Mouse (Mus musculus): ENCODE results near the gene Ppef1.
A peak's percentile ranks its signal among the peaks of the same experiment; 100 is the strongest.
"Not testable (repeated sequence)": the region's sequence is repeated elsewhere in the genome, so short reads cannot be mapped to it uniquely, and the experiment has no call there.

The Ppef1 gene

DNA sequence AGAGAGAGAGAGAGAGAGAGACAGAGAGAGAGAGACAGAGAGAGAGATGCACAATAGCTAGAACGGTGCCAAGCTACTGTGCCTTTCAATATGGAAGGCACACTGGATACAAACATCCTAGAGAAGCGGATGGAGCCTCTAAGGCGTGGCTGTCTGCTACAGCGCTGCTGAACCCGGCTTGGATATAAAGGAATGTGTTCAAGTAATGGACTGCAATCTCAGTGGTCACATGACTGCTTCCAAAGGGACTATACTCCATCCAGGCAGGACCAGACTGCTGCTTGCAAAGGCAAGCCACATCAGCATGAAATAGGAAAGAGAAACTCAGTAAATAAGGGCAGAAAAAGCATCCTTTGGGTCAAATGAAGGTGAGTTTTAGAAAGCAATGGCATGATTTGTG, at the start of gene Ppef1:
Gene Ppef1 (minus strand): TSS at position 116 of the 400 bp plus-strand sequence.
- DNase-seq = no peak

DNA sequence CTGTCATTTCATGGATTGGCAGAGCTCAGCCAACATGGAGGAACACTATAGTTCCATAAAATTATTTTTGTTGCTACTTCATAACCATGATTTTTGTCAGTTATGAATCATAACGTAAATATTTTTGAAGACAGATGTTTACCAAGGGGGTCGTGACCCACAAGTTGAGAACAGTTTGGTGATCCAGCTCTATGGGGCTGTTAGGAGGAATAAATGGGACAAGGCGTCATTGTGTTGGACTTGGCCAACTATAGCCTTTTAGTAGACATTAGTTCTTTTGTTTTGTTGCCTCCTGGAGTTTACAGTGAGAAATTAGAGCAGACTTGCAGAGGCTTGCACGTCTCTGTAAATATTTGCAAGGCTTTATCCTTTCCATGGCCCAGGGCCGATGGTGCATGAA, 46.7 kb upstream of the Ppef1 start:
- no peak for DNase-seq

DNA sequence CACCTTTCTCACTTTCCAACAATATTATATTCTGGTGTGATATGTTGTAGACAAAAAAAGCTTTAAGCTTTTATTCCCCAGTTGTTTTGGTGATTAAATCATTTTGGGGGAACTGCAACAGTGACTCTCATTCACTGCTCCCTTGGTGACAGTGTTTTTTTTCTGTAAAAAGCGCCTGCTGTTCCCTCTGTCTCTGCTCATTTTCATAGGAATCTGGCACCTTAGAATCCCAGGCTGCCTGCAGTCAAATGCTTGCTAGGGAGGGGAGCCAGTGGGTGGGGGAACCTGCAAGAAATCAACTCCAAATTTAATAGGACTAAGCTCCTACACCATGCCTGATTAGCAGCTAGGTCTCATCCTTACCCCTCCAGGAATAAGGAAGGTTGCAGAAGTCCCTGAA, 37.5 kb upstream of the Ppef1 start:
- peak; percentile 26 for DNase-seq

DNA sequence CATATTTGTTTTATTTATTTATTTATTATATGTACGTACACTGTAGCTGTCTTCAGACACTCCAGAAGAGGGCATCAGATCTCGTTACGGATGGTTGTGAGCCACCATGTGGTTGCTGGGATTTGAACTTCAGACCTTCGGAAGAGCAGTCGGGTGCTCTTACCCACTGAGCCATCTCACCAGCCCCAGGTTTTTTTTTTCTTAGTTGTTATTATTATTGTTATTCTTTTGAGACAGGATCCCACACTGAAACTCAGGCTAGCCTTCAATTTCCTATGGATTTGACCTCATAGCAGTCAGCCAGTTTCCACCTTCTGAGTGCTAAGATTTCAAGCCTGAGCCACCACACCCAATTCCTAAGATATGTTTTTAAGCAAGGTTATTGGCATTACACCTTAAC, 34.1 kb upstream of the Ppef1 start:
- DNase-seq = not testable (repeated sequence)

DNA sequence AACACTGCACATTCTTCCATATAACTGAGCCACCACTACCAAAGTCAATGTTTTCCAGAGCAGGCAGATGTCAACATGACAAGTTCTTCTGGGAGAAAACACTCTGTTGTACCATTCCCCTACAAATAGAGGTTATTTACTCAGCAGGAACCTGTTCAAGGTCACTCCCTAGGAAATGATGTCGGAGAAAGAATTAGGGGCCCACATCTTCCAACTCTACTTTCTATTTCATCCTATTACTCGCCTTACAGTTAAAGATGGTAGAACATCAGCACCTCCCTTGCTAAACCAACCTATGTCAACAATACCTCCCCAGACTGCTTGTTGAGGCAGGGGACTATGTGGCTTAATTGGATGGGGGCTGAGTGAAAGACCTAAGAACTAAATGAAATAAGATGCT, 32.1 kb upstream of the Ppef1 start, which contains the start of gene Rs1:
Gene Rs1 (plus strand): TSS at position 301 of the 400 bp plus-strand sequence.
- no peak for DNase-seq

DNA sequence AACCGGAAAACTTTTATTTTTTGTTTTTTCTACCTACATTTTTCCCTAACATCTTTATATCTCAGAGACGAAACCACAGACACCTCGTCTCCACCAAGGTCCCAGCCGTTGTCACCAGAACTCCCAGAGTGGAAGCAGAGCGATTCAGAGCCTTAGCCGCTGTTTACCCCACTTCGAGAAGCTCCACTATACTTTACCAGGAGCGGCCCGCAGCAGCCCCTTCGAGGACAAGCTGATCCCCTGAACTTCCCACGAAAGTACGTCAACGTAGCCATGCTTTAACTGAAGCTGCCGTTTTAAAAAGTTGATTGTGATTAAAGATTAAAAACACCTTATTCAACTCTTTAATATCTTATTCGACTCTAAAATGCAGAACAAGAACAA, 30.7 kb upstream of the Ppef1 start:
- DNase-seq = no peak

DNA sequence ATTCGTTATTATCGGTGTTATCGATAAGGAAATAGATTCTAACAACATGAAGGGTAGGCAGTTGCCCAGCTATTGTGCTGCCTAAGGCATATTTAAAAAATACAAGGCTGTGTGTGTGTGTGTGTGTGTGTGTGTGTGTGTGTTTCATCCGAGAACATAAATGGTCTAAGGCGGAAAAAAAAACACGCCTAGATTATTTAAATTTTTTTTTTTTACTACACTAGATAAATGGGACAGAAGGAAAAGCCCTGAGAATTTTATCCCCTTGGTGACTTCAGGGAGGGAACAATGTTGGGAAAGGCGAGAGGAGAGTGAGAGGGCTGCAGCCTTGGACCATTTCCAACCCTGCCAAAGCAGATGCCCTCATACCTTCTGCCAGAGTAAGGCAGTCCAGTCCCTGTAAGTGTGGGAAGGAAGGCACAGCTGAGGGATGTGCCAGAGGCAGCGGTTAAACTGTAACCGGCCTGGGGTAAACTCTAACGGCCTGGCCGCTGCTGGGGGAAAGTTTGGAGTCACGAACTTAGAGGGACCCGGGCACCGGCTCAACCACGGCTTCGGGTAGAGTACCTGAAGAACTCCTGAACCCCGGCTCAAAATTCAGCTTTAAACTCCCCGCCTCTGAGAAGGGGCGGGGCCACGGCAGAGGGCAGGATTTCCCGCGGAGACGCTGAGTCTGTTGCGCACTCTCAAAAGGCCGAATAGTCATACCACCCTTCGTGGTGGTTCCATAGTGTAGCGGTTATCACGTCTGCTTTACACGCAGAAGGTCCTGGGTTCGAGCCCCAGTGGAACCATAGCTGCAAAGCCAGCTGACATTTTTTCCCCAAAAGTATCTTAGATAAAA, 30.0 kb upstream of the Ppef1 start:
- peak; percentile 88 for DNase-seq

DNA sequence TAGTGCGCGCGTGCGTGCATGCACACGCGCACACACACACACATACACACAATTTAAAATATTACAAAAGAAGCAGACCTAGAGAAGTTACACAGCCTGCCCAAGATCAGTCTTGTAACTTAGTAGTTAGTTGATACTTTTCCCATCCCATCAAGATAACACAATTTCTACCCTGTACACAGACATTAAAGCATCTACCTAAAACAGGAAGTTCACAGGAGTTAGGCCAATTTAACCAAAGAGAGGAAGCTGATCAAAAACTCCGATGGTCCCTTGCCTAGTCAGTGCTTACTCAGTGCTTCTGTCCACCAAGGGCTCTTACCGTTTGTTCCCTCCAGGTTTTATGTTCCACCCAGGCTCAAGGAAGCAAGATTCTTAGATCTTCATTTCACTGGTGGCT, 15.2 kb upstream of the Ppef1 start:
- DNase-seq = no peak

DNA sequence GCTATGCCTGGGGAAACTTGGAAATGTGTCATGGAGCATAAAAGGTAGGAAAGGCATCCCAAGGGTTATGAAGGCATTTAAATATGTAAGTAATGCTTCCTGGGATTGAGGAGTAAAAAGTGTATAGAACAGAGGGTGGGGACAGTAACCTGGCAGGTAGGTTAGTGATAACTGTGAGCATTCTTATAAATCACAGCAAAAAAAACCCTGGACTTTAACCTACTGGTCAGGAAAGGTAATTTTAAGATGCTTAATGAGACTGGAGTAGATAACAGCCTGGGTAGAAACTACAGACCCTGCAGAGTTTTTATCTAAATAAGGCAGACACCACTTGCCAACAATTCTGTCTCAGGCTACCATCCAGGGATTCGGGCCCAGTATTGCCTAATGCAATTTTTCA, 13.1 kb upstream of the Ppef1 start:
- no peak for DNase-seq

DNA sequence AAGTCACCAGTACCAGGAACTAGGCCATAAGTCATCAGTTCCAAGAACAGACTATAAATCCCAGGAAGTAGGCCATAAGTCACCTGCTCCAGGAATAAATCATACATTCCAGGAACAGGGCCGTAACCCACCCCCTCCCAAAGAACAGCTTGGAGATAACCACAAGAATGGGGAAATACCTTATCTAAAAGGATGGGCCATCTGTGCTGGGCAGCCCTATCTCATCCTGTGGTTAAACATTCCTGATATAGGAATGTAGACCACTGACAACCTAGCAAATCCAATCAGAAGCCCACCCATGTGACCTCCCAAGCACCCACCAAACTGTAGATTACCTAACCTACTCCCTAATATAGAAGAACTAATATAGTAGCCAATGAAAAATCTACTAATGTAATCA, 9.8 kb upstream of the Ppef1 start:
- DNase-seq = no peak

DNA sequence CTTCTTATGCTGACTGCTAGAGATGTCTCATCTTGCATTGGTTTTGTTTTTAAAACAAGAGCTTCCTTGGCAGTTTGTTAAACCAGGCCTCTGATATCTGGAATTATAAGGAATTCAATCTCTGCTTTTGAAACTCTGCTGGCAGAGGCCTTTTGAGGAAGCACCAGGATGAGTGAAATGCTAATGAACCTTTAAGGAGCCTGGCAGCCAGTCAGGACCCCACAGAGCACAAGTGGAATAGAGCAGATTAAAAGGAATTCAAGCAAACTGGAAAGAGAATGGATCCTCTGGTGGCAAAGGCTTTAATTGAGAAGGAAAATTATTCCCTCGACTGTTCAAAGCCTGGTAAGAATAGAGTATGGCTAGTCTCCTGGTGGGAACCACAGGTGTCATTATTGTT, 36.4 kb downstream of the Ppef1 start:
- no peak for DNase-seq

DNA sequence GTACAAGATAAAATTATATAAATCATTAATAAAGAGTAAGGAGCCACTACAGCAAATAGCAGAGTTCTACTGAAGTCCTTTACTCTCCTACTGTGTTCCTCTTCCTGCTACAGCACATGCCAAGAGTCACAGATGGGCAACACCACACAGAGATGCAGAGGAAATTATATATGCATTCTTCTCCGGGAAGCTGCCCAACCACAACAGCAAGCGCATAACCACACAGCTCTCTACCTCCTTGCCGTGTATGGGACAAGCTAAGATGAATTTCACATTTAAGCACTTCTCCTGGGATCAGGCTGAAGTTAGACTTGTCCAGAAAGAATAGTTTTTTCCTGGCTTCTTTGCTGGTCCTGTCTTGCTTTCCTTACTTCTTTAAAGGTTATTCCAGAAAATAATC, 44.0 kb downstream of the Ppef1 start:
- no peak for DNase-seq

DNA sequence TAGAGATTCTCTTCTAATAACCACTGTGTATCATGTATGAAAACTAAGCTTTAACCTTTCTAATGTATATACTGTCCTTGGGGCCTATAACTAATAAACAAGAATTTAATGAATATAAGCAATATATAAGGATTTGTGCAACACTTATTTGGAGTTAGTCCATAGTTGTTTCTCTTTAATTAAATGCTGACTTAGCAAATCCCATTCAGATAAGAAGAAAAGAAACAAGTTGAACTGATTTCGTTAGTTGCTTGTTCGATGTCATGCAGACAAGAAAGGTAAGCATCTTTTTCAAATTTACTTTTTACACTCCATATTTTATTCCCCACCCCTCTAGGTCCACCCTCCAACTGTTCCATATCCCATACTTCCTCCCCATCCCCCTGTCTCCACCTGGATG, 45.5 kb downstream of the Ppef1 start:
- DNase-seq = no peak

DNA sequence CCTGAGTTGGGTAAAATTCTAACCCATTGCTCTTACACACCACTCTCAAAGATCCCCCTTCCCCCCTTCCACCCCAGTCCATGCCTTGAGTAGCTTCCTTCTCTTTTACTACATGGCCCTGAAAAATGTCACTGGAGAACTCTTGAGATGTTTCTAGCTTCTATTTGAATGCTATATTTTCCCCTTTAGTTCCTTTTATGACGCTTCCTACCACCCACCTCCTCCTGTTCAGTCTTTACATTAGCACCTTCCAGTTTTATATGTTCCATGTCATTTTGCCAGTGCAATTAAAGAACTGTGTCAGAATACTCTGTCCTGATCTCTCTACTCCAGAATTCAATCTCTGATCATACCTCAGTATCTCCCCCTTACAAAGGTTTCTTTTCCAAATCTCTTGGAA, 65.6 kb downstream of the Ppef1 start:
- no peak for DNase-seq

DNA sequence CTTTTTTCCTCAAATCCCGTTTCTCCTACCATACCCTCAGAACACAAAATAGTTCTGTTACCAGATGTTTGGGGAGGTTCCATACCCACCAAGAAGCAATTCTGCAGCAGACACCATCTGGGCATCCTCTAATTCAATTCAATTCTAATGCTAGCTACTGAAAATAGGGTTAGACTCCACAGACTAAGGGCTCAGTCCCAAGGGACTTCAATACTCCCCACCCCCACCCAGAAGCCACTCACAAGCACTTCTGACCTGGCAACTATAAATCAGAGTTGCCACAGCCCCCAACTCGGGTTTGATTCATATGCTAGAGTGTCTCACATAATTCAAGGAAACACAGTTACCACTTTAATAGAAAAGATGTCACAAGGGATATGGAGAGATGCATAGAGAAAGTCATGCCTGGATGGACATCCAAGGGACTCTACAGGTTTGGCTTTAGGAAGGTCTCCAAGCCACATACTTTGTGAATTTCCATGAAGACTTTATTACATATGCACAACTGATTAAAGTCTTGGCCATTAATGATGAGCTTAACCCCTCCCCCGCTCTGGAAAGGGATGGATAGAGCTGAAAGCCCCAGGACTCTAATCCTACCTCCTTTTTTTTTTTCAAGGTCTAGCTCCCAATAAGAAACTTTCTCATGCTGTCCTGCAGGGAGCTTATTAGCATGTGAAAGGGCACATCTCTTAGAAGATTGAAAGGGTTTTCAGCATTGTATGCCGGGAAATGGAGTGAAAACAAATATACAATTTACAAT, 124.5 kb downstream of the Ppef1 start:
- DNase-seq = no peak

DNA sequence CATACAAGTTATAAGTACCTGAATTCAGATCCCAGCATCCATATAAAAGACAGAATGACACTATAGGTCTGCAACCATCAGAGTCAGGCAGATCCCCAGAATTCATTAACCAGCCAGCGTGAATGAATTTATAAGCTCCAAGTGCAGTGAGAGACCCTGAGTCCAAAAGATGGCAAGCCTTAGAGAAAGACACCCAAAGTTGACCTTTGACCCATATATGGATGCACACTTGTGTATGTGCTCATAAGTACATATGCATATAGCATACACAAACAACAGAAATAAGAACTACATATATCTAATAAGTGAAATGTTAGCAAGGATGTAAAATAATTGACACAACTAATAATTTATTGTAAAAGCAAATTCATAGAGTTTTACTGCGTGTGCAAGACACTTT, 125.1 kb downstream of the Ppef1 start:
- no peak for DNase-seq

DNA sequence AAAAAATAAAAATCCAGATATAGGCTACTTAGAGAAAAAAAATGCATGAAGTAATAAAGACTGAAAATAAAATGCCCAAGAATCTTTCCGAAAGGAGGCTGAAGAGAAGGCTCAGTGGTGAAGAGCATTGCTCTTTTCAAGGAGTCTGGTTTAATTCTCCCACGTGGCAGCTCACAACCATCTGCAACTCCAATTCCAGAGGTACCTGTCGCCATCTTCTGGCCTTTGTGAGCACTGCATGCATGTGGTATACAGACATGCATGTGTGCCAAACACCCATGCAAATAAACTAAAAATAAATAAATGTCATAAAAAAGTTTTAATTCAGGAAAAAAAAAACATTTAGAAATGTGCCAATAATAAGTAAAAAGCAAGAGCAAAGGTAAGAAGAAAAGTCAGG, 125.7 kb downstream of the Ppef1 start:
- DNase-seq = no peak

DNA sequence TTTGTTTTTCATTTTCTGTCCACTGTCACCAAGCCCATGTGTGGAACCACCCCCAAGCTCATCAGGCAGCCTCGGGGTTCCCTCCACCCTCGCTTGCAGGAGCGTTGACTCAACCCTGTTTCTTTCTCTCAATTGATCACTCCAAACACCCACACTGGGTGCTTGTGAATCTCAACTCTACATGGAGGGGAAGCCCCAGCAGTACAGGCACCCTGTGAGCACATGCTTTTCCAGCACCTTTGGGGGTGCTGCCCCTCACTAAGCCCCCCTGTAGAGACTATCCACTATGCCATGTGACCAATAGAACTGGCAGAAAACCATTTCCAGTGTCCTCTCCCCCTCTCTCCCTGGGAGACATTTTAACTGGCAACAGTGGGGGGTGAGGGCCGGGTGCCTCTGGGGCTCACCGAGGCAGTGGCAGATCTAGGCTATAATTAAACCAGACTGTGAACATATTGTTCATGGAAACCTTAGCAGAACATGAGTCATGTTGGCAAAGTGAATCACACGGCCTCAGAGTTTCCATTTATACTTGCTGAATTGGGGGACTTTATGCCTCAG, 131.5 kb downstream of the Ppef1 start:
- peak; percentile 57 for DNase-seq

DNA sequence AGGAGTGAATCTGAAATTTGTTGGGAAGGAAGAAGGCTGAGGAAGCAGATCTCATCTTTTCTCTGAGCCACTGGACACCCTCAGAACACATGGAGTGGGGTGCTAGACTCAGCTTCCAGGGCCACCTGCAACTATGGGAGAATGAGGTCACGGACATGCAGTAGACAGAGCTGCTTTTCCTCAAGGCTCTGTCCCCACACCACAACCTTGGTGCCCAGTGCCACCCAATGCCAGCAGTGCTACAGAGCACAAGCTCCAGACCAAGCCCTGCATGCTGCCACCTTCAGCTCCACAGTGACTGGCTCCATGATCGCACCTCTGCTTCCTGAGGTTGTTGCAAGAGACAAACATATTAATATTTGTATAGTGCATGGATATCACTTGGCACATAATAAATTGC, 132.2 kb downstream of the Ppef1 start:
- DNase-seq = no peak

DNA sequence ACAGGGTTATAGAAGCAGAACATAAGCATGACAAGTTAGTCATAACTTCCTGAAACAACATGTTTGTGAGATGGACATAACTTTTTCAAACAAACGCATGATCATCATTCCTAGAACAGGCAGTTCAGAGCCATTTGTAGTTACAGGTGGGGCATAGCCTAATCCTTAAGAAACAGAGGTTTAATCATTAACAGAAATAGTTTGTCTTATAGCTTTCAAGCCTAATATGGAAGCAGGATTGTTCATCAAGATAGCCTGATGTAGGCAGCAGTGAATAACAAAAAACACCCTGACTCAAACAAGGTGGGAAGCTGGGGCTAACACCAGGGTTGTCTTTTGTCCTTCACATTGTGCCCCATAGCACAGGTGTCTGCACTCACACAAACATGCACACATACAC, 132.8 kb downstream of the Ppef1 start:
- DNase-seq = no peak

DNA sequence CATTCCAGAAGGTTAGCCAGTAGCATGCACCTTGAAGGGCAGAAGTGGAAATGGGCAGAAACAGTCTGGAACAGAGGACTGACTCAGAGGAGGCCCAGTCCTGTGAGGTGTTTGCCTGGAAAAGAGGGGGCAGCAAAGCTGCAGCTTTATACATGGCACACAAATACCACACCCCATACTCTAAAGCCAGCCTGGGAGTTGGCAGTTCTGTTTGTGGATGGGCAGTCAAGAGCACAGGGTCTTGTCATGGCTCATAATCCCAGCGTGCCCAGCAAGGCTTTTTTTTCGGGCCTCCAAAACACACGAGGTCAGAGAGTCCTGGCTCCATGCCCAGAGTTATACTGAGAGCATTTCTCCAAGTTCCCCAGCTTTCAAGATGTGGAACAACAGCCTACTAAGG, 134.5 kb downstream of the Ppef1 start:
- no peak for DNase-seq

DNA sequence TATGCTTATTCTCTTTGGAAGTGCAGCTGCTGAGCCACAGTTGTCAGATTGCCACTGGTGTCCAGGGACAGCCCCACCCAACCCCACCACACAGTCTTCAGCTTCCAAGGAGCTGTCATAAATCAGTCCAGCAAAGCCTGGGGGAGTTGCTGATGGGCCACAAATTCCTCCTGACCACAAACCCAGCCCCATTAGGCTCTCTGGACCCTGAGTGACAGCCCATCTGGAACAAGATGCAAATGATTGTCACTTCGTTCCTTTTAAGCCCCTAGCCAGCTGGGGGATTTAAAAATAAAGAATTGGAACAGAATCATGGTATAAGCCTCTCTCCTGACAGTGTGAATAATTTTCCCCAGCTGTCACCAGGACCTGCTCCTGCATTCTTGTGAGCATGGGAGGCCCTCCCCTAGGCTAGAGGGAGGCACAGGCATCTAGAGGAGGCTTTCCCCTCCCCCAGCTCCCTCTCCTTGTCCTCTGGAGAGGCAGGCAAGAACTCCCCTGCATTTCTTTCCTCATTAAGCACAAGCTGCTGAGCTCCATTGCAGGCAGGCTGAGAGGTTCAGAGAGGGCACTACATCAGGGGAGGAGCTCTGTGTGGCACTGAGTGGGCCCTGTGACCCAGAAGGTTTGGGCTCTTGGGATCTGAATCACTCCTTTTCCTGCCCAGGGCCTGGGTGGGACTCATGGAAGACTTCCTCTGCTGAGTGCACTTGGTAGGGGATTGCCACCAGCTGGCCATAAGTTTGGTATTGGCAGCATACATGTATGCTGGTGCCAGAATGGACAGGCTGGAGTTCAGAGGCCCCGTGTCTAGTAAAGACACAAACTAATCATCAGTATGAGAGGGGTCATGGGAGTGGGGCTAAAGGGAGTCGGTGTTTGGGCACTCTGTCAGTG, 136.8 kb downstream of the Ppef1 start:
- DNase-seq = no peak

DNA sequence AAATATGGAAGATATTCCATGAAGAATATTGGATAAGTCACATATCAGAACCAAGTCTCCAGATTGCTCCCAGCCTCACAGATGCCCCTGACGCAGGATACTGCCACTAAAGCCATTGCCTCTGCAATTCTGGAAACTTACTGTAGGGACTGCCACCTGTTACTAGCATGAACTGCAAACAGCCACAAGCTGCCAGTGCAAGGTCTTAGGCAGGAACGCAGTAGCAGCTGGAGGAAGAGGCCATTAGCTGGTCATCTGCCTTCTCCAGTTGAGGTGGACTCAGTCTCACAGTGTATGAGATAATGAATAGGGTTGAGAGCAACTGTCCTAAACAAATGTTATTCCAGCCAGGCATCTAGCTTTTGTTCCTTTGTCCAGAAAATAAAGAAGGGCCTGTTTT, 137.5 kb downstream of the Ppef1 start:
- DNase-seq = no peak
